Mouse (Mus musculus): Measurements from ENCODE around the gene Gm13691. TPM values are rescaled to one million over a fixed set of nuclear protein-coding genes. Genes with fewer than 3 reads are reported as not detected.
"Not testable (repeated sequence)": the region's sequence is repeated elsewhere in the genome, so short reads cannot be mapped to it uniquely, and the experiment has no call there.

Gene Gm13691
- polyA plus RNA-seq, 1 experiment from 2014 or later = not detected

DNA sequence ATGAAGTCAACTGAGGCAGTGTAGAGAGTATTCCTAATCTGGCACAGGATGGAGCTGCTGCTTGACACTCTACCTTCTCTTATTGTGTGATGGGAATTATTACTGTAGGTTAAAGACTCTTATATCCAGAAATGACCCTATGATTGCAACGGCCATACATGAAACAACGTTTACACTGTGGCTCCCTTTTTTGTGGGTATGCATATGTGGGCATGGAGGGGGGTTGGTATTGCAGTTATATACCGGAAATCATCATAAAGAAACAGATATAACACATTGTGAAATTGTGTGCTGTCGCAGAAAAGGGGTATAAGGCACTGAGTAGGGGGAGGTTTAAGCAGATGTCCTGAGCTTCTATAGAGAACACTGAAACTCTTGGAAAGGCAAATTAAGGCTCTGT, 45.6 kb downstream of the Gm13691 start:
- 71% methylated on average over 4 of the region's 4 CpGs for WGBS
- Histone ChIP-seq H3K4me3 (replicated peaks) (no peak overlapping the region), H3K36me3 (no peaks in the 10 kb centered on the region), H3K9me3 (replicated peaks) (no peaks in the 10 kb centered on the region), H3K9ac (no peak overlapping the region), H3K4me1 (no peaks in the 10 kb centered on the region), H3K27ac (replicated peaks) (no peak overlapping the region), H3K4me2 (replicated peaks) (no peak overlapping the region), H3K27me3 (no peaks in the 10 kb centered on the region)
- ATAC-seq (ENCODE audit: insufficient number of reproducible peaks, low FRiP score, low TSS enrichment, low read depth) = no peak

DNA sequence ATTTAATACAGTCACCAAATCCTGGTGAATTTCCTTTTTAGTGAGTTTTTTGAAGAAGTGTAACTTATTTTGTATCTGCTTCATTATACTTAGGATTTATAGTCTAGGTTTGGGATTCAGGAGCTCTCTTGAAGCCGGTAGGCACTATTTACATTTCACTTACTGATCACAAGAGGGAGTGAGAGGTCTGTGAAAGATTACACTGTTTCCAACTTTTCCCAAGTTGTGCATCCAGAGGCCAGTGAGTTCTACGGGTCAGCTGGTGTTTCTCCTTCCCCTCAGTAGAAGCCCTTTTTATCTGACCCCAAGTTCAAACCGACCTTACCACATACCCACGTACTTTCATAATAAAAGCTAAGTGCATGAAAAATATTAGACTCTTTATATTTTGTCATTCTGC, 47.0 kb downstream of the Gm13691 start:
- ATAC-seq (ENCODE audit: insufficient number of reproducible peaks, low FRiP score, low TSS enrichment, low read depth) = no peak

GRCm38 (mm10) chr2:84037943-84038342, 47.6 kb downstream of the Gm13691 start:
- not testable (repeated sequence) for H3K4me1 ChIP-seq; H3K9me3 ChIP-seq (replicated peaks); H3K27me3 ChIP-seq; H3K36me3 ChIP-seq; ATAC-seq (ENCODE audit: insufficient number of reproducible peaks, low FRiP score, low TSS enrichment, low read depth); H3K27ac ChIP-seq (replicated peaks); H3K4me2 ChIP-seq (replicated peaks); H3K4me3 ChIP-seq (replicated peaks); H3K9ac ChIP-seq
- 79% methylated on average over 1 of the region's 1 CpGs for WGBS

More for the DNA sequence above, 47.0 kb downstream of the Gm13691 start:
- Histone ChIP-seq H3K4me2 (replicated peaks) (no peak overlapping the region), H3K36me3 (no peaks in the 10 kb centered on the region), H3K27me3 (no peaks in the 10 kb centered on the region), H3K9ac (no peak overlapping the region), H3K4me3 (replicated peaks) (no peak overlapping the region), H3K27ac (replicated peaks) (no peak overlapping the region), H3K4me1 (no peaks in the 10 kb centered on the region), H3K9me3 (replicated peaks) (no peaks in the 10 kb centered on the region)
- 18% methylated on average over 4 of the region's 4 CpGs for WGBS

- ATAC-seq (ENCODE audit: insufficient number of reproducible peaks, low FRiP score, low TSS enrichment, low read depth) = no peak
- H3K9ac ChIP-seq = no peak overlapping the region
- no peaks in the 10 kb centered on the region for H3K27me3 ChIP-seq
- no peak overlapping the region for H3K4me2 ChIP-seq (replicated peaks)
- no peaks in the 10 kb centered on the region for H3K36me3 ChIP-seq
- no peaks in the 10 kb centered on the region for H3K4me1 ChIP-seq
- H3K27ac ChIP-seq (replicated peaks) = no peak overlapping the region
- 63% methylated on average over 6 of the region's 6 CpGs for WGBS
- no peak overlapping the region for H3K4me3 ChIP-seq (replicated peaks)
- no peaks in the 10 kb centered on the region for H3K9me3 ChIP-seq (replicated peaks)
Observed at GRCm38 (mm10) chr2:84039277-84039676, 48.9 kb downstream of the Gm13691 start.

Other genes starting within 250 kb of the Gm13691 start
- gene Fam171b, start 177.9 kb upstream of the Gm13691 start, polyA plus RNA-seq (2015; fragmentation: Nextera tagmentation; extraction: Ambion mirVana) = 12.0 and 12.9 TPM in 2 replicates
- gene Zswim2, start 49.3 kb upstream of the Gm13691 start, polyA plus RNA-seq (2015; fragmentation: Nextera tagmentation; extraction: Ambion mirVana) = 0.51 and 1.0 TPM in 2 replicates
- gene Gm13698, start 34.9 kb upstream of the Gm13691 start, polyA plus RNA-seq (2015; fragmentation: Nextera tagmentation; extraction: Ambion mirVana) = not detected in 2 replicates
- not detected in 2 replicates for gene Gm13693, start 29.1 kb upstream of the Gm13691 start, polyA plus RNA-seq (2015; fragmentation: Nextera tagmentation; extraction: Ambion mirVana)
- gene Gm13695, start 23.2 kb upstream of the Gm13691 start, polyA plus RNA-seq (2015; fragmentation: Nextera tagmentation; extraction: Ambion mirVana) = not detected in 2 replicates
- gene Gm13696, start 17.4 kb upstream of the Gm13691 start, polyA plus RNA-seq (2015; fragmentation: Nextera tagmentation; extraction: Ambion mirVana) = not detected in 2 replicates
- not detected in 2 replicates for gene Gm13694, start 11.6 kb upstream of the Gm13691 start, polyA plus RNA-seq (2015; fragmentation: Nextera tagmentation; extraction: Ambion mirVana)
- gene Gm13697, start 5.8 kb upstream of the Gm13691 start, polyA plus RNA-seq (2015; fragmentation: Nextera tagmentation; extraction: Ambion mirVana) = not detected in 2 replicates